Mouse (Mus musculus) gastrocnemius, postnatal 36 days (tissue): Measurements from ENCODE around the gene Prmt8. TPM values are rescaled to one million over a fixed set of nuclear protein-coding genes. Genes with fewer than 3 reads are reported as not detected.

Experiments used
- DNase-seq, 2 experiments: peaks; one replicate each; pipeline ENCODE4 v3.0.0; 2022
- intact Hi-C: fragments of 180-260 bp; cut with DNase I; formaldehyde crosslinking; loops from one replicate; pipeline ENCODE4 v1.15.1; 2025
- microRNA-seq, 2 experiments: library from miRNA; unstranded; fragments of <30 nt; microRNA quantifications; one replicate each; pipeline ENCODE4 v1.2.0; 2021
- total RNA-seq, 2 experiments: library from RNA; stranded (reverse); gene quantifications; 2 replicates each; pipeline ENCODE4 v1.2.3; 2021

Gene Prmt8
- total RNA-seq, 2 experiments from 2014 or later: not detected

DNA sequence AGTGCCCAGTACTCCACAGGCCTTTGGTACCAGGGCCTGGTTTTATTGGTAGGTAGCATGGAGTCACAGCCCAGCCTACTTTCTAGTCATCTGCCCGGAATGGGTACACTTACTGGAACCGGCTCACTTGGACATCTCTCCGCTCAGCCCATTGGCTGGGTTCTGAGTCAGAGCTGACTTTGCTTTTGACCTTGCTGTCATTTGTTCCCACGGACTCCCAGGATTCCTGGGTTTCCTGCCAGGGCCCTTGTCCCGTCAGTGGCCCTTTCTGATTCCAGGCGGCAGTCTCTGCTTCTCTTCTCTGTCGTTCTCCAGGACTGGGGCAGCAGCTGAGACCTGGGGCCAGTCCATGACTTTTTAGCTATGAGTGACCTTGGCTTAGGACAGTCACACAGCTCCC lies 97.2 kb downstream of the Prmt8 start:
- no peak for DNase-seq
- intact Hi-C loops: no loop called here

GRCm38 (mm10) chr6:127670031-127670430 lies 99.2 kb downstream of the Prmt8 start:
- intact Hi-C loops: no loop called here
- DNase-seq: no peak

DNA sequence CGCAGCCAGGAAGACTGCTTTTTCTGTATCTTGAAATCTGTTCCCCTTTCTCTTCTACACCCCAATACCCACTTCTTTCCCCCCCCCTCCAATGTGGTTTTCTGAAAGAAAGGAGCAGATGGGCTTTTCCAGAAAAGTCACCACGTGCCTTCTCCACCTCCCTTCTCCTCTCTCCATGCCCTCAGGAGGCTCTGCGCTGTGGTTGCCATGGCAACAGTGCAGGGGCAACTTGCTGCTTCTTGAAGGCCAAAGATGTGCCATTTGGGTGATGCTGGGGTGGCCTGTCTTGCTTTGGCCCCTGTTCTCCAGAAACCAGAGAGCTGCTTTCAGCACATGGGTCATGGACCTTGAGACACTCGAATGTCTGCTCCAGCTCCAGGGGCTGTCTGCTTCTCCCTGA lies 100.0 kb downstream of the Prmt8 start:
- intact Hi-C loops: no loop called here
- no peak for DNase-seq

DNA sequence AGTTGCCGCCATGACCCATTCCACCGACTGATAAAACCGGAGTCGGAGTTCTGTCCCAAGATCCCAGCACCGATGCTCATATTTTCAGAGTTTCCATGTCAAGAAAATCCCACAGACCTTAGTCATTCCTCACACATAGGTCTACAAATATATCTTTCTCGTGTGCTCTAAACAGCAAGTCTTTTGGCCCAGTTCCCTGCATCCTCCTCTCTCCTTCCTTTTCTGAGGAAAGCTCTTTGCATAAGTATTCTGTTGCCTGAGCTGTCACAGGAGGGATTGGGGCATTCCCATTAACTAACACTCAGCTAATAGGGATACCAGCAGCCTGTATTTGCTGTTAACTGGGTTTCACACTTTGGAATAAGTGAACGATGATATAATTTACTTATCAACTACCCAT lies 106.0 kb downstream of the Prmt8 start:
- intact Hi-C loops: no loop called here
- no peak for DNase-seq

GRCm38 (mm10) chr6:127661717-127662292 lies 107.5 kb downstream of the Prmt8 start:
- intact Hi-C loops: no loop called here
- no peak for DNase-seq

- intact Hi-C loops: no loop called here
Observed at GRCm38 (mm10) chr6:127659966-127660365, 109.3 kb downstream of the Prmt8 start.

DNA sequence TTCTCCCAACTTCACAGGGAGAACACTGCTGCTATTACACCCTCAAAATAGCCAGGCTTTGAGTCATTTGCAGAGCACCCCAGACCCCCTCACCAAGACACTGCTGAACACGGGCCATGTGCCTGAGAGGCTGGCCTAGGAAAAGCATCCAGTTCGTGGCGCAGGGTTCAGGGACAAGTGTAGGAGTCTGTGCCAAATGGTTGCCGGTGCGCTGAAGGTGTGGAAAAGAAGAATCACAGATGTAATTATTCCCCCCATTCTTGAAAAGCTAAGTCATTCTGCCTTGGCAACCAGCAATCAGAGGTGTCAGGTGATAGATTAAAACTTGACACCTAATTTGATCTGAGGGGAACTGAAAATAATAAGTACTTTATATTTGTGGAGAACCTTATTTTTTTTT lies 109.8 kb downstream of the Prmt8 start:
- no peak for DNase-seq
- intact Hi-C loops: no loop called here

More at GRCm38 (mm10) chr6:127659966-127660365, 109.3 kb downstream of the Prmt8 start:
- no peak for DNase-seq

DNA sequence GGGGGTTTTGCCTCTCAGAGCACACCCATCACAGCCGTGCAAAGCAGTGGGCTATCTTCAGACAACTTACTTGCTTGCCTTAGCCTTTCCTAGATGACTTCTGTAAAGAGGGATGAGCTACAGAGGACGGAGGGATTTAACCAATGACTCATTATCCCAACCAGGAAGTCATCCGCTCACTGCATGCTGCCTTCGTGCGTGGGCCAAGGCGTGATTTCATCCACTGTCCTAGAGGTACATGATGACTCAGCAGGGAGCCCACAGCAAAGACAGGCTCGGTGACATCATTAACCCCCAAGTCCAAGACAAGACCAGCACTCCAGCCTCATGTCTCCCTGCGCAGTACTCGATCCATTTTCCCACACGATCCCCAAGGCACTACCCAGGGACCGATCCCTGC lies 112.1 kb downstream of the Prmt8 start:
- DNase-seq: no peak
- intact Hi-C loops: no loop called here

GRCm38 (mm10) chr6:127655988-127656387 lies 113.3 kb downstream of the Prmt8 start:
- DNase-seq: no peak
- intact Hi-C loops: no loop called here

GRCm38 (mm10) chr6:127641077-127641801 lies 128.0 kb downstream of the Prmt8 start:
- intact Hi-C loops: no loop called here
- DNase-seq: no peak

Small RNA genes lying within 50 kb of the gene (microRNA-seq; reads per million reads assigned to microRNA genes)
- 0 reads per million in 2 experiments for gene Mir7233

Other genes with a start within 250 kb of the Prmt8 start
- gene Cracr2a, start 208.1 kb downstream of the Prmt8 start, total RNA-seq: under 1 TPM; 0.31 to 0.35 TPM
- gene Tspan11, start 118.1 kb upstream of the Prmt8 start, total RNA-seq: 1 to 10 TPM in 1 of 2 experiments, under 1 TPM in 1; 0.77 to 2.8 TPM